Mouse (Mus musculus) heart, adult 2 months (tissue): Measurements from ENCODE around the gene Dpt.

Experiments used
- CTCF ChIP-seq: fragments of 200-600 bp; IDR thresholded peaks from 2 replicates; pipeline ENCODE4 v1.8.1; 2022; ENCODE audit warnings: antibody characterized with exemption, mild to moderate bottlenecking, moderate library complexity
- EP300 ChIP-seq: fragments of 200-500 bp; IDR thresholded peaks from 2 replicates; pipeline ENCODE4 v1.6.1; 2011; ENCODE audit warnings: low read depth, low read length, control low read depth; ENCODE audit not compliant: insufficient read depth
- POLR2A ChIP-seq: fragments of 200-500 bp; IDR thresholded peaks from 2 replicates; pipeline ENCODE4 v1.6.1; 2011; ENCODE audit warnings: mild to moderate bottlenecking, low read depth, low read length, control low read depth; ENCODE audit not compliant: insufficient read depth

DNA sequence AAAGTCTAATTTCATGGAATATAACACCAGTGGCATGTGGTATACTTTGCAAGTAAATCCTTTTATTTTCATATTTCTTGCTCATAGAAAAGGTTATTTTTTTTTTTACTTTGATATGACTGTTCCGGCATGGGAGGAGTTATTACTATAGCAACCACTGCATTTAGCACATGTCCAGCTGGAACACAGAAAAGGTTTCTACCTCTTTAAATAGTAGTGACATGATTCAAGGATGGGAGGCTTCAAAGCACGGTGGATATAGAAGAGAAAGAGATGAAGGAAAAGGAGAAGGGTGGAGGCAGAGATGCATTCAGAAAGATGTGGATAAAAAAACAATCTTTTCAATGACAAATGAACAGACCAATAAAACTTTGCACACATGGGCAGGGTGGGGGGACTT is 38.0 kb upstream of the Dpt start:
- TF ChIP-seq POLR2A (no peak), CTCF (no peak), EP300 (no peak)
